Mouse (Mus musculus) forebrain, embryonic 10.5 days (tissue): ENCODE results near the gene Atg7. TPM values are rescaled to one million over a fixed set of nuclear protein-coding genes. Genes with fewer than 3 reads are reported as not detected.
A peak's percentile ranks its signal among the peaks of the same experiment; 100 is the strongest.

Experiments
- DNase-seq: peaks from one replicate; pipeline ENCODE4 v3.0.0-alpha.2; 2017; ENCODE audit warnings: low spot score; ENCODE audit errors: extremely low spot score
- H3K27ac ChIP-seq: fragments of 300-500 bp; sonication (generic); 2 replicates; pipeline ENCODE4 v1.5.1; 2016; ENCODE audit warnings: mild to moderate bottlenecking
- H3K27me3 ChIP-seq: fragments of 300-500 bp; sonication (generic); 2 replicates; pipeline ENCODE4 v1.6.1; 2016; ENCODE audit warnings: mild to moderate bottlenecking; ENCODE audit not compliant: poor library complexity, severe bottlenecking
- H3K36me3 ChIP-seq: fragments of 300-500 bp; sonication (generic); replicated peaks from 2 replicates; pipeline ENCODE4 v1.6.1; 2016; ENCODE audit warnings: mild to moderate bottlenecking, moderate library complexity
- H3K4me1 ChIP-seq: fragments of 300-500 bp; sonication (generic); 2 replicates; pipeline ENCODE4 v1.6.1; 2016
- H3K4me3 ChIP-seq: fragments of 300-500 bp; sonication (generic); 2 replicates; pipeline ENCODE4 v1.5.1; 2016; ENCODE audit warnings: mild to moderate bottlenecking, moderate library complexity
- H3K9me3 ChIP-seq: fragments of 300-500 bp; sonication (generic); 2 replicates; pipeline ENCODE4 v1.6.1; 2016; ENCODE audit warnings: mild to moderate bottlenecking, moderate library complexity
- WGBS: fragments of 180-500 bp; shearing (Covaris S2); methylation state at CpG from one replicate; pipeline ENCODE4 v1.1.7; 2016; 5-methylcytosine and 5-hydroxymethylcytosine counted together
- polyA plus RNA-seq: library from polyadenylated mRNA; unstranded; fragments of >200 nt; fragmentation: Nextera tagmentation; extraction: Ambion mirVana; gene quantifications from 2 replicates; pipeline ENCODE4 v1.2.1, GENCODE M21; 2016

Gene Atg7
- polyA plus RNA-seq, 1 experiment from 2014 or later = 21.3 TPM

GRCm38 (mm10) chr6:114659992-114660800 is 17.3 kb downstream of the Atg7 start:
- DNase-seq = no peak
- Histone ChIP-seq H3K27me3 (no peaks in the 10 kb centered on the region), H3K27ac (no peak overlapping the region), H3K36me3 (no peaks in the 10 kb centered on the region), H3K9me3 (no peaks in the 10 kb centered on the region), H3K4me3 (no peak overlapping the region), H3K4me1 (peaks cover 8% of the 10 kb centered on the region)
- WGBS = 81% methylated on average over 5 of the region's 5 CpGs

GRCm38 (mm10) chr6:114663707-114664106 is 20.8 kb downstream of the Atg7 start:
- H3K36me3 ChIP-seq = no peaks in the 10 kb centered on the region
- peaks cover 8% of the 10 kb centered on the region for H3K4me1 ChIP-seq
- WGBS = 93% methylated on average over 2 of the region's 2 CpGs
- no peaks in the 10 kb centered on the region for H3K27me3 ChIP-seq
- DNase-seq = no peak
- no peaks in the 10 kb centered on the region for H3K9me3 ChIP-seq
- no peak overlapping the region for H3K4me3 ChIP-seq
- H3K27ac ChIP-seq = no peak overlapping the region

- Histone ChIP-seq H3K36me3 (no peaks in the 10 kb centered on the region), H3K9me3 (no peaks in the 10 kb centered on the region), H3K27me3 (no peaks in the 10 kb centered on the region), H3K4me3 (no peak overlapping the region), H3K27ac (no peak overlapping the region), H3K4me1 (peaks cover 6% of the 10 kb centered on the region)
- no peak for DNase-seq
- WGBS = 88% methylated on average over 2 of the region's 2 CpGs
Measured at GRCm38 (mm10) chr6:114664716-114665115, 21.8 kb downstream of the Atg7 start.

GRCm38 (mm10) chr6:114667518-114667917 is 24.6 kb downstream of the Atg7 start:
- Histone ChIP-seq H3K27ac (no peak overlapping the region), H3K4me3 (no peak overlapping the region), H3K4me1 (no peaks in the 10 kb centered on the region), H3K27me3 (no peaks in the 10 kb centered on the region), H3K9me3 (no peaks in the 10 kb centered on the region), H3K36me3 (no peaks in the 10 kb centered on the region)
- no peak for DNase-seq
- WGBS = 97% methylated on average over 6 of the region's 6 CpGs

GRCm38 (mm10) chr6:114674771-114675170 is 31.9 kb downstream of the Atg7 start:
- H3K27ac ChIP-seq = no peak overlapping the region
- DNase-seq = no peak

GRCm38 (mm10) chr6:114676091-114676490 is 33.2 kb downstream of the Atg7 start:
- no peaks in the 10 kb centered on the region for H3K4me1 ChIP-seq
- H3K27me3 ChIP-seq = peaks cover 33% of the 10 kb centered on the region
- 0 out of 2 replicates have a peak, but pooled peaks cover 8% of the 10 kb centered on the region for H3K9me3 ChIP-seq
- no peak overlapping the region for H3K27ac ChIP-seq
- 78% methylated on average over 5 of the region's 5 CpGs for WGBS
- H3K36me3 ChIP-seq = peaks cover 25% of the 10 kb centered on the region
- no peak for DNase-seq
- H3K4me3 ChIP-seq = no peak overlapping the region

More at GRCm38 (mm10) chr6:114674771-114675170, 31.9 kb downstream of the Atg7 start:
- Histone ChIP-seq H3K4me3 (no peak overlapping the region), H3K27me3 (peaks cover 20% of the 10 kb centered on the region), H3K9me3 (0 out of 2 replicates have a peak, but pooled peaks cover 8% of the 10 kb centered on the region), H3K36me3 (peaks cover 20% of the 10 kb centered on the region), H3K4me1 (no peaks in the 10 kb centered on the region)

- 26% methylated on average over 9 of the region's 9 CpGs for WGBS
- no peak overlapping the region for H3K4me3 ChIP-seq
- DNase-seq = peak; percentile 21
- H3K4me1 ChIP-seq = peaks cover 26% of the 10 kb centered on the region
- H3K27me3 ChIP-seq = peaks cover 51% of the 10 kb centered on the region
- no peaks in the 10 kb centered on the region for H3K9me3 ChIP-seq
- no peak overlapping the region for H3K27ac ChIP-seq
- H3K36me3 ChIP-seq = peaks cover 11% of the 10 kb centered on the region; the same call in 1 of the 2 replicates
Measured at GRCm38 (mm10) chr6:114682092-114682711, 39.3 kb downstream of the Atg7 start.

- Histone ChIP-seq H3K4me1 (peaks cover 26% of the 10 kb centered on the region), H3K27me3 (peaks cover 42% of the 10 kb centered on the region), H3K27ac (no peak overlapping the region), H3K36me3 (0 out of 2 replicates have a peak, but pooled peaks cover 5% of the 10 kb centered on the region), H3K4me3 (no peak overlapping the region), H3K9me3 (no peaks in the 10 kb centered on the region)
- DNase-seq = no peak
- WGBS = 80% methylated on average over 1 of the region's 1 CpGs
Measured at GRCm38 (mm10) chr6:114683741-114684140, 40.8 kb downstream of the Atg7 start.

- H3K4me1 ChIP-seq = peaks cover 26% of the 10 kb centered on the region
Measured at GRCm38 (mm10) chr6:114684407-114684806, 41.5 kb downstream of the Atg7 start.

GRCm38 (mm10) chr6:114685412-114685811 is 42.5 kb downstream of the Atg7 start:
- DNase-seq = no peak
- 0 out of 2 replicates have a peak, but pooled peaks cover 2% of the 10 kb centered on the region for H3K36me3 ChIP-seq
- H3K27me3 ChIP-seq = peaks cover 25% of the 10 kb centered on the region
- H3K9me3 ChIP-seq = no peaks in the 10 kb centered on the region
- peaks cover 26% of the 10 kb centered on the region for H3K4me1 ChIP-seq
- no peak overlapping the region for H3K4me3 ChIP-seq
- H3K27ac ChIP-seq = no peak overlapping the region
- WGBS = 88% methylated on average over 1 of the region's 1 CpGs

More at GRCm38 (mm10) chr6:114684407-114684806, 41.5 kb downstream of the Atg7 start:
- Histone ChIP-seq H3K9me3 (no peaks in the 10 kb centered on the region), H3K4me3 (no peak overlapping the region), H3K36me3 (0 out of 2 replicates have a peak, but pooled peaks cover 5% of the 10 kb centered on the region), H3K27ac (no peak overlapping the region), H3K27me3 (peaks cover 35% of the 10 kb centered on the region)
- no peak for DNase-seq
- 48% methylated on average over 3 of the region's 3 CpGs for WGBS

- 97% methylated on average over 1 of the region's 1 CpGs for WGBS
- H3K27me3 ChIP-seq = peaks cover 13% of the 10 kb centered on the region; the same call in 1 of the 2 replicates
- H3K36me3 ChIP-seq = no peaks in the 10 kb centered on the region
- no peaks in the 10 kb centered on the region for H3K9me3 ChIP-seq
- H3K4me1 ChIP-seq = peaks cover 20% of the 10 kb centered on the region
- no peak overlapping the region for H3K4me3 ChIP-seq
- DNase-seq = no peak
- H3K27ac ChIP-seq = no peak overlapping the region
Measured at GRCm38 (mm10) chr6:114687035-114687434, 44.1 kb downstream of the Atg7 start.

GRCm38 (mm10) chr6:114690661-114691060 is 47.8 kb downstream of the Atg7 start:
- Histone ChIP-seq H3K9me3 (no peaks in the 10 kb centered on the region), H3K36me3 (no peaks in the 10 kb centered on the region), H3K4me1 (no peaks in the 10 kb centered on the region; the same call in 1 of the 2 replicates), H3K27me3 (no peaks in the 10 kb centered on the region), H3K4me3 (no peak overlapping the region), H3K27ac (no peak overlapping the region)
- no peak for DNase-seq
- 66% methylated on average over 2 of the region's 2 CpGs for WGBS

- WGBS = 93% methylated on average over 6 of the region's 6 CpGs
- H3K27ac ChIP-seq = no peak overlapping the region
- no peak for DNase-seq
- H3K4me3 ChIP-seq = no peak overlapping the region
- no peaks in the 10 kb centered on the region for H3K27me3 ChIP-seq
- no peaks in the 10 kb centered on the region for H3K36me3 ChIP-seq
- H3K9me3 ChIP-seq = no peaks in the 10 kb centered on the region
- H3K4me1 ChIP-seq = no peaks in the 10 kb centered on the region; the same call in 1 of the 2 replicates
Measured at GRCm38 (mm10) chr6:114691530-114691929, 48.6 kb downstream of the Atg7 start.
